Comparison of ENCODE assay signal across 9 mouse cellular contexts in the genomic region with DNA sequence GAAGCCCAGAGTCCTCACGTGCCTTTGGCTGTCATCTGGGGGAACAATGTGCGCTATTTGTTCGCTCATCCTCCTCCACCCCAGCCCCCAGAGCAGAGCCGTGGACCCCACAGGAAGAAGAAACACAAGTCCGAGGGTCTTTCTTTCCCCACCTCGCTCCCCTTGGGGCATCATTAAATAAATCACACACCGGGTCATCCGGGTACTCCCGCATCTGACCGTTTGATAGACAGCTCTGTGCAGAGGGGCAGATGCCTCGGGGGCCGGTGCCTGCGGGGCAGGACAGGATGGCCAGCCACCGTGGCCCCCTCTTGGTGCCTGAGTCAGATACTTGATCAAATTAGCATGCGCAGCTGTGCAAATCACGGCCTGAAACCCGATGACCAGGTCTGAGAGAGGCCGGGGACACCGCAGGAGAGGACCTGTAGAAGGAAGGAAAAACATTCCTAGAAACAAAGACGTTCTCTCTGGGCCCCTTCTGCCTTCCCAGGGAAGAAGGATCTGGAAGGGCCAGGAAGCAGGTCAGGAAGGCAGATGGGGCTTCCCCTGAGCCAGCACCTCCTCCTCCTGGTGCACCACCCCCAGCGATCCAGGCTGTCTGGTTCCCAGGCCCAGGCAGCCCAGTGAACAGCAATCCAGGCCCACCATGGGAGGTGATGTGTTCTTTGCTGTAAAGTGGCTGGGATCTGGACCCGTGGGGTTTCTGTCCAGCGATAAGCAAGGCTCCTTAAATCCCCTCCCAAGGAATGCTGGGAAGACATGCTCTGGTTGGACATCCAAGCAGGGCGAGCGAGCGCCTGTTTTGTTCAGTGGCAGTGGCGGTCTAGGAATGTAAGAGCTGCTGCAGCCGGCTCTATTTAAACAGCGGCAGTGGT.
DNase-seq lines count a peak whose midpoint lies in the region; ATAC-seq lines count a peak whose summit lies in the region.
"Had no signal": no experiment of that assay in that cellular context is flagged by ENCODE, and none has a peak within 500 bp of the region (broad histone marks: within the 10 kb centered on the region; RNA-seq: fewer than 3 reads in every experiment).

No protein-coding gene starts in this region.

- H3K4me1 ChIP-seq in embryonic facial prominence, embryonic 12.5 days: peaks cover 44% of the 10 kb centered on the region
- peaks cover 37% of the 10 kb centered on the region for H3K4me1 ChIP-seq in hindbrain, embryonic 12.5 days
- H3K4me1 ChIP-seq in midbrain, embryonic 16.5 days (ENCODE audit: control insufficient read depth, insufficient read depth, low read length): peaks cover 18% of the 10 kb centered on the region

- no peak overlapping the region for H3K9ac ChIP-seq in embryonic facial prominence, embryonic 12.5 days
- no peak overlapping the region for H3K9ac ChIP-seq in hindbrain, embryonic 12.5 days
- H3K9ac ChIP-seq in midbrain, embryonic 16.5 days (ENCODE audit: low read depth, low read length): 0 out of 2 replicates have a peak overlapping the region, but pooled peaks have one; percentile 26
- H3K9ac ChIP-seq: hindbrain, embryonic 15.5 days had no signal

- H3K36me3 ChIP-seq in embryonic facial prominence, embryonic 12.5 days: no peaks in the 10 kb centered on the region
- H3K36me3 ChIP-seq in hindbrain, embryonic 12.5 days: no peaks in the 10 kb centered on the region
- no peaks in the 10 kb centered on the region for H3K36me3 ChIP-seq in midbrain, embryonic 16.5 days (ENCODE audit: control insufficient read depth, insufficient read depth, low read length)
- H3K36me3 ChIP-seq: hindbrain, embryonic 15.5 days had no signal

- 11% methylated on average over 29 of the region's 29 CpGs for WGBS in embryonic facial prominence, embryonic 12.5 days
- WGBS in hindbrain, embryonic 12.5 days: 17% methylated on average over 27 of the region's 29 CpGs
- 21% methylated on average over 29 of the region's 29 CpGs for WGBS in midbrain, embryonic 16.5 days

- no peak overlapping the region for H3K4me3 ChIP-seq in embryonic facial prominence, embryonic 12.5 days
- no peak overlapping the region for H3K4me3 ChIP-seq in hindbrain, embryonic 12.5 days
- no peak overlapping the region for H3K4me3 ChIP-seq in midbrain, embryonic 16.5 days (ENCODE audit: low read depth, low read length)
- H3K4me3 ChIP-seq: hindbrain, embryonic 15.5 days had no signal

- peaks cover 18% of the 10 kb centered on the region; the same call in 1 of the 2 replicates for H3K27me3 ChIP-seq in embryonic facial prominence, embryonic 12.5 days
- 0 out of 2 replicates have a peak, but pooled peaks cover 6% of the 10 kb centered on the region for H3K27me3 ChIP-seq in hindbrain, embryonic 12.5 days
- no peaks in the 10 kb centered on the region for H3K27me3 ChIP-seq in midbrain, embryonic 16.5 days (ENCODE audit: control insufficient read depth, insufficient read depth, low read depth, low read length)
- H3K27me3 ChIP-seq: hindbrain, embryonic 15.5 days had no signal

- peak; percentile 55 for DNase-seq in kidney, postnatal 10 days
- no peak for DNase-seq in kidney, adult 8-10 months
- DNase-seq in frontal cortex, postnatal 25 days (ENCODE audit: low spot score in 2 of 2): no peak
- no peak for DNase-seq in layer of hippocampus, adult 8-10 months (ENCODE audit: low spot score in 2 of 2)
- DNase-seq: right cerebral cortex, postnatal 4 days had no signal

- H3K9me3 ChIP-seq in embryonic facial prominence, embryonic 12.5 days: no peaks in the 10 kb centered on the region
- no peaks in the 10 kb centered on the region for H3K9me3 ChIP-seq in hindbrain, embryonic 12.5 days (replicated peaks)
- no peaks in the 10 kb centered on the region for H3K9me3 ChIP-seq in midbrain, embryonic 16.5 days (replicated peaks; ENCODE audit: control insufficient read depth, low read length, poor library complexity, severe bottlenecking)
- H3K9me3 ChIP-seq: hindbrain, embryonic 15.5 days had no signal

- no peak for ATAC-seq in embryonic facial prominence, embryonic 12.5 days (ENCODE audit: insufficient number of reproducible peaks, insufficient read depth, low FRiP score, low TSS enrichment)
- ATAC-seq in hindbrain, embryonic 12.5 days (ENCODE audit: low FRiP score): peak; percentile 27
- no peak for ATAC-seq in midbrain, embryonic 16.5 days

- H3K4me2 ChIP-seq in embryonic facial prominence, embryonic 12.5 days (replicated peaks): peak overlapping the region; percentile 18; the same call in 1 of the 2 replicates
- H3K4me2 ChIP-seq in hindbrain, embryonic 12.5 days (replicated peaks): 0 out of 2 replicates have a peak overlapping the region, but pooled peaks have one; percentile 0
- H3K4me2 ChIP-seq in midbrain, embryonic 16.5 days (ENCODE audit: low read length): no peak overlapping the region
- H3K4me2 ChIP-seq: hindbrain, embryonic 15.5 days had no signal

- H3K27ac ChIP-seq in embryonic facial prominence, embryonic 12.5 days: peak overlapping the region; percentile 74
- H3K27ac ChIP-seq in hindbrain, embryonic 12.5 days: peak overlapping the region; percentile 56
- no peak overlapping the region for H3K27ac ChIP-seq in midbrain, embryonic 16.5 days (ENCODE audit: low read length)
- H3K27ac ChIP-seq: hindbrain, embryonic 15.5 days had no signal
